26 mouse cellular contexts compared by ENCODE assay signal in genomic region chr9:23952543-23952942, GRCm38 (mm10).
DNase-seq lines count a peak whose midpoint lies in the region; ATAC-seq and TF ChIP-seq lines count a peak whose summit lies in the region.
"Had no signal": no experiment of that assay in that cellular context is flagged by ENCODE, and none has a peak within 500 bp of the region (broad histone marks: within the 10 kb centered on the region; RNA-seq: fewer than 3 reads in every experiment).

No protein-coding gene starts in this region.

- intact Hi-C loops in left cerebral cortex, postnatal 14 days (cut with DNase I), result no loop called here

- no peak overlapping the region for H3K27ac ChIP-seq in forebrain, embryonic 14.5 days (ENCODE audit: low read depth, low read length)
- H3K27ac ChIP-seq in forebrain, embryonic 16.5 days (ENCODE audit: low read length), result no peak overlapping the region
- no peak overlapping the region for H3K27ac ChIP-seq in layer of hippocampus, adult 2 months
- no peak overlapping the region for H3K27ac ChIP-seq in midbrain, postnatal 0 days (ENCODE audit: low read depth, low read length)
- H3K27ac ChIP-seq: embryonic facial prominence, embryonic 10.5 days; gastrocnemius, adult 2 months; heart, embryonic 13.5 days; hindbrain, embryonic 15.5 days; kidney, embryonic 15.5 days; limb, embryonic 12.5 days; liver, embryonic 13.5 days; macrophage; midbrain, embryonic 10.5 days; stomach, embryonic 15.5 days had no signal

- 90% methylated on average over 2 of the region's 2 CpGs for WGBS in forebrain, embryonic 14.5 days
- WGBS in forebrain, embryonic 16.5 days, result 79% methylated on average over 2 of the region's 2 CpGs
- WGBS in midbrain, postnatal 0 days, result 95% methylated on average over 2 of the region's 2 CpGs

- H3K4me2 ChIP-seq in forebrain, embryonic 14.5 days (ENCODE audit: low read length), result no peak overlapping the region
- no peak overlapping the region for H3K4me2 ChIP-seq in forebrain, embryonic 16.5 days (ENCODE audit: low read length)
- no peak overlapping the region for H3K4me2 ChIP-seq in midbrain, postnatal 0 days (ENCODE audit: low read depth, low read length, poor library complexity, severe bottlenecking)
- H3K4me2 ChIP-seq: heart, embryonic 13.5 days; hindbrain, embryonic 15.5 days; kidney, embryonic 15.5 days; limb, embryonic 12.5 days; liver, embryonic 13.5 days; lung, embryonic 14.5 days; stomach, embryonic 15.5 days had no signal

- no peaks in the 10 kb centered on the region for H3K27me3 ChIP-seq in forebrain, embryonic 14.5 days (replicated peaks; ENCODE audit: control insufficient read depth, insufficient read depth, low read length)
- H3K27me3 ChIP-seq in forebrain, embryonic 16.5 days (replicated peaks; ENCODE audit: control insufficient read depth, insufficient read depth, low read length), result no peaks in the 10 kb centered on the region
- H3K27me3 ChIP-seq in midbrain, postnatal 0 days (ENCODE audit: insufficient read depth, low read length), result no peaks in the 10 kb centered on the region
- H3K27me3 ChIP-seq: heart, embryonic 13.5 days; hindbrain, embryonic 15.5 days; kidney, embryonic 15.5 days; limb, embryonic 12.5 days; liver, embryonic 13.5 days; stomach, embryonic 15.5 days had no signal

- no peak for TF ChIP-seq CTCF in layer of hippocampus, adult 2 months (conservative IDR thresholded peaks at IDR 0.05)
- no peak for TF ChIP-seq CTCF in midbrain, postnatal 0 days (IDR thresholded peaks at IDR 0.05)

- H3K36me3 ChIP-seq in forebrain, embryonic 14.5 days (ENCODE audit: control insufficient read depth, insufficient read depth, low read length), result no peaks in the 10 kb centered on the region
- no peaks in the 10 kb centered on the region for H3K36me3 ChIP-seq in forebrain, embryonic 16.5 days (ENCODE audit: control insufficient read depth, insufficient read depth)
- H3K36me3 ChIP-seq in midbrain, postnatal 0 days (ENCODE audit: insufficient read depth, low read length), result no peaks in the 10 kb centered on the region
- H3K36me3 ChIP-seq: embryonic facial prominence, embryonic 10.5 days; heart, embryonic 13.5 days; hindbrain, embryonic 15.5 days; kidney, embryonic 15.5 days; limb, embryonic 12.5 days; liver, embryonic 13.5 days; midbrain, embryonic 10.5 days; stomach, embryonic 15.5 days had no signal

- no peak overlapping the region for H3K9ac ChIP-seq in forebrain, embryonic 14.5 days (ENCODE audit: low read length)
- no peak overlapping the region for H3K9ac ChIP-seq in forebrain, embryonic 16.5 days (replicated peaks; ENCODE audit: low read depth, low read length)
- no peak overlapping the region for H3K9ac ChIP-seq in midbrain, postnatal 0 days (replicated peaks; ENCODE audit: low read length, poor library complexity, severe bottlenecking)
- H3K9ac ChIP-seq: heart, embryonic 13.5 days; hindbrain, embryonic 15.5 days; kidney, embryonic 15.5 days; limb, embryonic 12.5 days; liver, embryonic 13.5 days; lung, embryonic 14.5 days; stomach, embryonic 15.5 days had no signal

- DNase-seq in forebrain, embryonic 14.5 days (ENCODE audit: low spot score), result peak; percentile 24
- peak; percentile 87 for DNase-seq in brain, adult 2 months (ENCODE audit: low read depth, low spot score)
- DNase-seq in layer of hippocampus, adult 2 months (ENCODE audit: low spot score in 2 of 2), result peak; percentile 11 to 44
- DNase-seq in left cerebral cortex, postnatal 14 days (ENCODE audit: low spot score in 2 of 2), result peak; percentile 26 to 69
- DNase-seq in midbrain, postnatal 0 days (ENCODE audit: low spot score), result no peak
- no peak for DNase-seq in heart, postnatal 4 days
- no peak for DNase-seq in MN1 (ENCODE audit: low spot score)
- DNase-seq: adrenal gland, postnatal 10 days; cerebellum, adult 18-20 months; gastrocnemius, adult 2 months; heart, adult 11 months; heart, postnatal 36 days; kidney, postnatal 4 days; liver, embryonic 13.5 days; lung, embryonic 14.5 days had no signal

- H3K4me1 ChIP-seq in forebrain, embryonic 14.5 days (ENCODE audit: control insufficient read depth, insufficient read depth, low read length), result no peaks in the 10 kb centered on the region
- H3K4me1 ChIP-seq in forebrain, embryonic 16.5 days (replicated peaks; ENCODE audit: control insufficient read depth, insufficient read depth, low read length), result no peaks in the 10 kb centered on the region
- no peaks in the 10 kb centered on the region for H3K4me1 ChIP-seq in midbrain, postnatal 0 days (ENCODE audit: insufficient read depth, low read length)
- H3K4me1 ChIP-seq: embryonic facial prominence, embryonic 10.5 days; heart, embryonic 13.5 days; hindbrain, embryonic 15.5 days; limb, embryonic 12.5 days; liver, embryonic 13.5 days; midbrain, embryonic 10.5 days; stomach, embryonic 15.5 days had no signal

- no peak overlapping the region for H3K4me3 ChIP-seq in forebrain, embryonic 14.5 days (ENCODE audit: low read depth, low read length)
- no peak overlapping the region for H3K4me3 ChIP-seq in forebrain, embryonic 16.5 days (replicated peaks; ENCODE audit: low read length)
- no peak overlapping the region for H3K4me3 ChIP-seq in layer of hippocampus, adult 2 months
- H3K4me3 ChIP-seq in midbrain, postnatal 0 days (ENCODE audit: low read depth, low read length), result no peak overlapping the region
- H3K4me3 ChIP-seq: embryonic facial prominence, embryonic 10.5 days; gastrocnemius, adult 2 months; heart, embryonic 13.5 days; hindbrain, embryonic 15.5 days; kidney, embryonic 15.5 days; limb, embryonic 12.5 days; liver, embryonic 13.5 days; midbrain, embryonic 10.5 days; stomach, embryonic 15.5 days had no signal

- no peaks in the 10 kb centered on the region for H3K9me3 ChIP-seq in forebrain, embryonic 14.5 days (replicated peaks; ENCODE audit: control insufficient read depth, low read length)
- no peaks in the 10 kb centered on the region for H3K9me3 ChIP-seq in forebrain, embryonic 16.5 days (ENCODE audit: control insufficient read depth, low read length)
- H3K9me3 ChIP-seq in midbrain, postnatal 0 days (ENCODE audit: low read length), result no peaks in the 10 kb centered on the region
- H3K9me3 ChIP-seq: embryonic facial prominence, embryonic 10.5 days; heart, embryonic 13.5 days; hindbrain, embryonic 15.5 days; kidney, embryonic 15.5 days; limb, embryonic 12.5 days; liver, embryonic 13.5 days; midbrain, embryonic 10.5 days; stomach, embryonic 15.5 days had no signal

- ATAC-seq in forebrain, embryonic 14.5 days, result no peak
- no peak for ATAC-seq in forebrain, embryonic 16.5 days
- ATAC-seq in midbrain, postnatal 0 days (ENCODE audit: low FRiP score), result no peak
- ATAC-seq: intestine, postnatal 0 days; Patski had no signal

Comparison
In these comparisons a context has a peak if more than half of its experiments do, and no peak if none do; other contexts are left out.
1. DNase-seq: peak in forebrain, embryonic 14.5 days (single experiment), brain, adult 2 months (single experiment), layer of hippocampus, adult 2 months (2 of 2) and left cerebral cortex, postnatal 14 days (2 of 2); none in midbrain, postnatal 0 days (single experiment), heart, postnatal 4 days (single experiment) and MN1 (single experiment).